Mouse (Mus musculus) forebrain, postnatal 0 days (tissue): Measurements from ENCODE around the gene Hexdc. TPM values are rescaled to one million over a fixed set of nuclear protein-coding genes. Genes with fewer than 3 reads are reported as not detected.

Experiments
- ATAC-seq: fragments of 200-750 bp; cut with Nextera tagmentation; 2 replicates; pipeline ENCODE4 v1.8.0; 2017; ENCODE audit warnings: mild to moderate bottlenecking, moderate library complexity
- DNase-seq: peaks from one replicate; pipeline ENCODE4 v3.0.0-alpha.2; 2015
- H3K27ac ChIP-seq: fragments of 300-500 bp; sonication (generic); 2 replicates; pipeline ENCODE4 v1.5.1; 2014; ENCODE audit warnings: low read depth, mild to moderate bottlenecking, antibody characterized with exemption, low read length, moderate library complexity, mixed read lengths
- H3K27me3 ChIP-seq: fragments of 300-500 bp; sonication (generic); 2 replicates; pipeline ENCODE4 v1.6.1; 2014; ENCODE audit warnings: mild to moderate bottlenecking, low read length, mixed read lengths; ENCODE audit not compliant: insufficient read depth
- H3K36me3 ChIP-seq: fragments of 300-500 bp; sonication (generic); 2 replicates; pipeline ENCODE4 v1.6.1; 2014; ENCODE audit warnings: mild to moderate bottlenecking, moderate library complexity; ENCODE audit not compliant: insufficient read depth
- H3K4me1 ChIP-seq: fragments of 300-500 bp; sonication (generic); 2 replicates; pipeline ENCODE4 v1.6.1; 2014; ENCODE audit warnings: antibody characterized with exemption; ENCODE audit not compliant: insufficient read depth
- H3K4me2 ChIP-seq: fragments of 300-500 bp; sonication (generic); 2 replicates; pipeline ENCODE4 v1.6.1; 2014; ENCODE audit warnings: low read depth, mild to moderate bottlenecking, moderate library complexity
- H3K4me3 ChIP-seq: fragments of 300-500 bp; sonication (generic); 2 replicates; pipeline ENCODE4 v1.5.1; 2014; ENCODE audit warnings: low read depth, low read length, mixed read lengths
- H3K9ac ChIP-seq: fragments of 300-500 bp; sonication (generic); 2 replicates; pipeline ENCODE4 v1.6.1; 2014; ENCODE audit warnings: mild to moderate bottlenecking
- H3K9me3 ChIP-seq: fragments of 300-500 bp; sonication (generic); 2 replicates; pipeline ENCODE4 v1.6.1; 2016; ENCODE audit warnings: low read length
- CTCF ChIP-seq: sonication (generic); IDR thresholded peaks from 2 replicates; pipeline ENCODE4 v1.5.1; 2016; ENCODE audit warnings: antibody characterized with exemption, control low read depth, low read depth
- WGBS: fragments of 180-500 bp; shearing (Covaris S2); extraction: QIAGEN DNeasy Blood & Tissue Kit; methylation state at CpG from one replicate; pipeline ENCODE4 v1.1.7; 2014; 5-methylcytosine and 5-hydroxymethylcytosine counted together
- polyA plus RNA-seq: library from polyadenylated mRNA; unstranded; fragments of >200 nt; fragmentation: Nextera tagmentation; extraction: Ambion mirVana; gene quantifications from 2 replicates; pipeline ENCODE4 v1.2.1, GENCODE M21; 2015
- total RNA-seq: library from RNA; depleted of rRNA; stranded (reverse); fragments of >200 nt; gene quantifications from 2 replicates; pipeline ENCODE4 v1.2.3, GENCODE M21; 2014

The Hexdc gene
- total and polyA plus RNA-seq, 2 experiments from 2014 or later, result 24.1 to 77.0 TPM

- ATAC-seq (no peak), DNase-seq (no peak)
- no peak overlapping the region for H3K4me2 ChIP-seq
- WGBS, result 40% methylated on average over 3 of the region's 3 CpGs
- H3K27me3 ChIP-seq, result no peaks in the 10 kb centered on the region
- no peaks in the 10 kb centered on the region for H3K4me1 ChIP-seq
- no peak overlapping the region for H3K4me3 ChIP-seq
- H3K9me3 ChIP-seq, result no peaks in the 10 kb centered on the region
- no peak for TF ChIP-seq CTCF
- H3K27ac ChIP-seq, result no peak overlapping the region
- H3K36me3 ChIP-seq, result no peaks in the 10 kb centered on the region
- H3K9ac ChIP-seq, result no peak overlapping the region
Measured at GRCm38 (mm10) chr11:121174234-121174633, 30.0 kb upstream of the Hexdc start.

GRCm38 (mm10) chr11:121176285-121177270 lies 27.7 kb upstream of the Hexdc start:
- 0 out of 2 replicates have a peak, but pooled peaks cover 5% of the 10 kb centered on the region for H3K36me3 ChIP-seq
- H3K4me2 ChIP-seq, result no peak overlapping the region
- ATAC-seq, result no peak
- H3K4me1 ChIP-seq, result no peaks in the 10 kb centered on the region
- peak; percentile 80 for TF ChIP-seq CTCF
- H3K4me3 ChIP-seq, result no peak overlapping the region
- WGBS, result 62% methylated on average over 12 of the region's 12 CpGs
- DNase-seq, result peak; percentile 35
- H3K27me3 ChIP-seq, result no peaks in the 10 kb centered on the region
- H3K9ac ChIP-seq, result no peak overlapping the region
- no peaks in the 10 kb centered on the region for H3K9me3 ChIP-seq
- H3K27ac ChIP-seq, result no peak overlapping the region

DNA sequence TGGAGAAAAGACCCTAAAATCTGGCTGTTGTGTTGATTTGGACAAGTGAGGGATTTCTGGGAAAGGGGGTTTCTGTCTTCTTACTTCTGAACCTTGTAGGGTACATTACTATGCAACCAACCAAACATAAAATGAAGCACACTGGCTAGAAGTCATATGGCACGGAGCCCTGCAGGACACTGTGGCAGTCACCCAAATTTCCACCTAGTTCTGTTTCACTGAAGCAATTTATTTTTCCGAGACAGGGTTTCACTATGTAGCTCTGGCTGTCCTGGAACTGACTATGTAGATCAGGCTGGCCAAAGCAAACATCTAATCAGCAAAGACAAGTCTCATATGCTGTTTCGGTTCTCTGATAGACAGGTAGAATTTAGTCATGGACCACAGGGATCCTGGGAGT lies 14.6 kb upstream of the Hexdc start:
- ATAC-seq (no peak), DNase-seq (no peak)
- no peaks in the 10 kb centered on the region for H3K4me1 ChIP-seq
- no peaks in the 10 kb centered on the region for H3K9me3 ChIP-seq
- H3K27ac ChIP-seq, result no peak overlapping the region
- no peak overlapping the region for H3K9ac ChIP-seq
- TF ChIP-seq CTCF, result no peak
- WGBS, result 73% methylated on average over 3 of the region's 3 CpGs
- no peak overlapping the region for H3K4me3 ChIP-seq
- H3K36me3 ChIP-seq, result 0 out of 2 replicates have a peak, but pooled peaks cover 3% of the 10 kb centered on the region
- H3K4me2 ChIP-seq, result no peak overlapping the region
- H3K27me3 ChIP-seq, result no peaks in the 10 kb centered on the region

DNA sequence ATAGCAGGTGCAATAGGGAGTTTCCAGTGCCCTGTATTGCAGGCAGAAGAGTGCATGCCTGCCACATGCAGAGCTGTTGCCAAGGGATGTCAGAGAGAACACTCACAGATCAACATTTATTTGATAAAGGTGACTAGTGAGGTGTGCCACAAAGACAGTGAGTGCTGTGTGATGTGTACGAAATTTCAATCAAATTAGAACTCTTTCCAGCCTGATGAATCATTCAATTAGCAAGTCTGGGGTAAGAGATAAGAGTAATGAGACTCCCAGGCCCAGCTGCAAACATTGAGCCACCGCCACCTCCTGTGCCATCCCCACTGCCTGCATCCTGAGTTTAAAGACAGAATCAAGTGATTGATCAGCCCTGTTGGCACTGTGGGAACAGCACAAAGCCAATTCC lies 11.5 kb upstream of the Hexdc start:
- no peak overlapping the region for H3K4me2 ChIP-seq
- no peaks in the 10 kb centered on the region for H3K27me3 ChIP-seq
- no peak overlapping the region for H3K4me3 ChIP-seq
- no peak for DNase-seq
- ATAC-seq, result no peak
- no peak overlapping the region for H3K27ac ChIP-seq
- TF ChIP-seq CTCF, result no peak
- peaks cover 7% of the 10 kb centered on the region; the same call in 1 of the 2 replicates for H3K36me3 ChIP-seq
- no peaks in the 10 kb centered on the region for H3K9me3 ChIP-seq
- no peaks in the 10 kb centered on the region for H3K4me1 ChIP-seq
- 75% methylated on average over 2 of the region's 2 CpGs for WGBS
- H3K9ac ChIP-seq, result no peak overlapping the region

- Histone ChIP-seq H3K4me2 (no peak overlapping the region), H3K9ac (no peak overlapping the region), H3K36me3 (peaks cover 7% of the 10 kb centered on the region; the same call in 1 of the 2 replicates), H3K4me3 (no peak overlapping the region), H3K27me3 (no peaks in the 10 kb centered on the region), H3K27ac (no peak overlapping the region), H3K9me3 (no peaks in the 10 kb centered on the region), H3K4me1 (no peaks in the 10 kb centered on the region)
- DNase-seq, result no peak
- 84% methylated on average over 3 of the region's 3 CpGs for WGBS
- ATAC-seq, result no peak
- no peak for TF ChIP-seq CTCF
Measured at GRCm38 (mm10) chr11:121193415-121193814, 10.8 kb upstream of the Hexdc start.

DNA sequence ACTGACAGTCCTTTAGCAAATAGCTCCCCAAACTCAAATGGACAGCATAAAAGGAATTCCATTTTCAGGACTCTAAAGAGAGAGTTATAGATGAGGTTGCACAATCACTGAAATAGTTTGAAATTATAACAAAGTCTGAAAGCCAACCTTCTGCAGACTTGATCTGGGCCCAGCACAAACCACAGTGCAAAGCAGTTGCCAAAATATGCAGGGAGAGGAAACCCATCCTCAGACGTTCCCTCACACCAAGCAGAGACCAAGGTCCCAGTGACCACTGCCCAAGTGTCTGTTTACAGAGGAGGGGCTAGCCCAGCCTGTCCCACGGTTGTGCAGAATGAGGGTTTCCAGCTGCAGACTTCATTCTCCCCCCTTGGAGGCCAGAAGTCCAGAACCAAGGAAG lies 5.6 kb upstream of the Hexdc start:
- Histone ChIP-seq H3K4me2 (no peak overlapping the region), H3K27ac (no peak overlapping the region), H3K9ac (no peak overlapping the region), H3K36me3 (peaks cover 5% of the 10 kb centered on the region; the same call in 1 of the 2 replicates), H3K4me3 (no peak overlapping the region), H3K27me3 (no peaks in the 10 kb centered on the region), H3K4me1 (no peaks in the 10 kb centered on the region), H3K9me3 (no peaks in the 10 kb centered on the region)
- ATAC-seq (no peak), DNase-seq (no peak)
- no peak for TF ChIP-seq CTCF
- WGBS, result 63% methylated on average over 2 of the region's 2 CpGs

DNA sequence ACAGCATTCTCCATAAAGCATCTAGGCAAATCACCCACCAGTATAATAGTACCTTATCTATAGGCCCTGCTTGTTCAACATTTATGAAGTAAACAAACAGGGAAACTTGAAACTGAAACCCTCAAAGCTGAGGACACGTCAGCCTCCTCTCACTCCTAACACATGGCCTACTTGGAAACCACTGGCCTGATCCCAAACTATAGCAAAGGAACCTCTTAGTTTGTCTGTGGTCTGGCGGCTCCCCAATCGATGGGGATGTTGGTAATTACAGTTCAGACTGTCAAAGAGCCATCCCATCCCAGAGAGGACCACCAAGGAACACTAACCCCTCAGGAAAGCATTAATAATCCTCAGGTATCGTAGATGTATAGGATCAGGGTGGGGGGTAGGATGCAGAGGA lies 4.4 kb upstream of the Hexdc start:
- H3K9ac ChIP-seq, result no peak overlapping the region
- ATAC-seq, result no peak
- no peak overlapping the region for H3K27ac ChIP-seq
- no peak for TF ChIP-seq CTCF
- H3K36me3 ChIP-seq, result peaks cover 4% of the 10 kb centered on the region; the same call in 1 of the 2 replicates
- H3K9me3 ChIP-seq, result no peaks in the 10 kb centered on the region
- H3K4me1 ChIP-seq, result no peaks in the 10 kb centered on the region
- no peaks in the 10 kb centered on the region for H3K27me3 ChIP-seq
- no peak for DNase-seq
- H3K4me3 ChIP-seq, result no peak overlapping the region
- WGBS, result 63% methylated on average over 4 of the region's 4 CpGs
- no peak overlapping the region for H3K4me2 ChIP-seq
